Mouse (Mus musculus) ES-CJ7 (cell line): ENCODE results near the gene Prdm1.

Source experiments
- DNase-seq: peaks from one replicate; pipeline ENCODE4 v3.0.0; 2011; ENCODE audit warnings: low read depth, low spot score

Gene Prdm1

GRCm38 (mm10) chr10:44528291-44529082, at the start of gene Prdm1:
Gene Prdm1, minus strand, starts transcription at chr10:44528501.
- DNase-seq, result peak; percentile 62

- no peak for DNase-seq
Measured at GRCm38 (mm10) chr10:44565971-44566370, 37.7 kb upstream of the Prdm1 start.

- DNase-seq, result no peak
Measured at GRCm38 (mm10) chr10:44565109-44565508, 36.8 kb upstream of the Prdm1 start.

GRCm38 (mm10) chr10:44556845-44557244, 28.5 kb upstream of the Prdm1 start:
- DNase-seq, result no peak

GRCm38 (mm10) chr10:44555317-44555716, 27.0 kb upstream of the Prdm1 start:
- no peak for DNase-seq

- no peak for DNase-seq
Measured at GRCm38 (mm10) chr10:44553648-44554047, 25.3 kb upstream of the Prdm1 start.

GRCm38 (mm10) chr10:44539033-44539578, 10.8 kb upstream of the Prdm1 start:
- DNase-seq, result no peak

- DNase-seq, result no peak
Measured at GRCm38 (mm10) chr10:44538137-44538536, 9.8 kb upstream of the Prdm1 start.

- no peak for DNase-seq
Measured at GRCm38 (mm10) chr10:44530067-44530360, 1.7 kb upstream of the Prdm1 start.

GRCm38 (mm10) chr10:44529218-44530066, 1.1 kb upstream of the Prdm1 start:
- peak; percentile 90 for DNase-seq

- peak; percentile 15 for DNase-seq
Measured at GRCm38 (mm10) chr10:44527651-44528050, 650 bp downstream of the Prdm1 start.

- DNase-seq, result peak; percentile 48
Measured at GRCm38 (mm10) chr10:44526751-44527591, 1.3 kb downstream of the Prdm1 start.

GRCm38 (mm10) chr10:44520189-44520588, 8.1 kb downstream of the Prdm1 start:
- DNase-seq, result peak; percentile 44

GRCm38 (mm10) chr10:44518631-44519030, 9.7 kb downstream of the Prdm1 start:
- DNase-seq, result no peak

GRCm38 (mm10) chr10:44513108-44513507, 15.2 kb downstream of the Prdm1 start:
- no peak for DNase-seq

- DNase-seq, result no peak
Measured at GRCm38 (mm10) chr10:44511029-44511428, 17.3 kb downstream of the Prdm1 start.

- no peak for DNase-seq
Measured at GRCm38 (mm10) chr10:44508649-44509048, 19.7 kb downstream of the Prdm1 start.

- DNase-seq, result no peak
Measured at GRCm38 (mm10) chr10:44507984-44508383, 20.3 kb downstream of the Prdm1 start.

- no peak for DNase-seq
Measured at GRCm38 (mm10) chr10:44502891-44503290, 25.4 kb downstream of the Prdm1 start.

GRCm38 (mm10) chr10:44499897-44500519, 28.3 kb downstream of the Prdm1 start:
- DNase-seq, result no peak

GRCm38 (mm10) chr10:44493818-44494492, 34.3 kb downstream of the Prdm1 start:
- no peak for DNase-seq
